Mouse (Mus musculus) megakaryocyte-erythroid progenitor cell, adult 5 weeks (primary cell): ENCODE results near the gene Wasf1. TPM values are rescaled to one million over a fixed set of nuclear protein-coding genes. Genes with fewer than 3 reads are reported as not detected.

Source experiments
- polyA plus RNA-seq: library from polyadenylated mRNA; stranded (reverse); fragments of >175 nt; gene quantifications from 2 replicates; pipeline ENCODE4 v1.2.3, GENCODE M21; 2012

Gene Wasf1
- 0.13 and 0.30 TPM in 2 replicates for polyA plus RNA-seq

GRCm38 (mm10) chr10:40882831-40883643, at the start of gene Wasf1, which contains the start of gene Cdc40:
TSS of gene Wasf1 (plus strand) at chr10:40883475.
TSS of gene Cdc40 (minus strand) at chr10:40883311.

Other genes starting within 250 kb of the Wasf1 start
- gene Mettl24, start 200.2 kb upstream of the Wasf1 start, polyA plus RNA-seq, result 0.09 and 0.15 TPM in 2 replicates
- gene Cdc40, start 164 bp upstream of the Wasf1 start, polyA plus RNA-seq, result 8.5 and 10.7 TPM in 2 replicates
- gene Gpr6, start 188.8 kb downstream of the Wasf1 start, polyA plus RNA-seq, result not detected in 2 replicates